Mouse (Mus musculus) layer of hippocampus, postnatal 10 days (tissue): ENCODE results near the gene Dydc2. TPM values are rescaled to one million over a fixed set of nuclear protein-coding genes. Genes with fewer than 3 reads are reported as not detected.

Experiments
- DNase-seq, 2 experiments: peaks; one replicate each; pipeline ENCODE4 v3.0.0; 2021; ENCODE audit warnings: low spot score in 2 of 2
- total RNA-seq, 2 experiments: library from RNA; stranded (reverse); gene quantifications; 2 replicates each; pipeline ENCODE4 v1.2.3; 2021

The Dydc2 gene
- total RNA-seq, 2 experiments from 2014 or later: 0.71 to 1.2 TPM

GRCm38 (mm10) chr14:41047402-41047801 is 21.6 kb downstream of the Dydc2 start:
- no peak for DNase-seq

- peak; percentile 63 to 68 for DNase-seq
Observed at GRCm38 (mm10) chr14:41035146-41035798, 33.7 kb downstream of the Dydc2 start.

- peak; percentile 85 to 89 for DNase-seq
Observed at GRCm38 (mm10) chr14:41033135-41034110, 35.6 kb downstream of the Dydc2 start.

GRCm38 (mm10) chr14:41030989-41031513 is 38.0 kb downstream of the Dydc2 start:
- no peak for DNase-seq

DNA sequence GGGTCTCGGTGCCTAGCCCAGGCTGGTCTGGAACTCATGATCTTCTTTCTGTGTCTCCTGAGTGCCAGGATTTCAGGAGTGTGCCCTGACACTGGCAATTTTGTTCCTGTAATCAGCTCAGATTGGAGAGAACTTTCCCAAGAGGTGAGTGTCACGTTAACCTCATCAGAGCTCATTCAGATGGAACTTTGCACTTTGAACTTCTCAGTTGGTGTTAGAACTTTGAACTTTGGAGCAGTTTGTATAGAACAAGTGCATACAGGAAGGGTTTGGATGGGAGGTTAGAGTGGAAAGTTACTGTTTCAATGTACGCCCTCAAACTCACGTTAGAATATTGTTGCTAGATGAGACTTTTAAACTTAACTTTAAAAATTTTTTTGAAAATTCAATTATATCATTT is 39.7 kb downstream of the Dydc2 start:
- no peak for DNase-seq

DNA sequence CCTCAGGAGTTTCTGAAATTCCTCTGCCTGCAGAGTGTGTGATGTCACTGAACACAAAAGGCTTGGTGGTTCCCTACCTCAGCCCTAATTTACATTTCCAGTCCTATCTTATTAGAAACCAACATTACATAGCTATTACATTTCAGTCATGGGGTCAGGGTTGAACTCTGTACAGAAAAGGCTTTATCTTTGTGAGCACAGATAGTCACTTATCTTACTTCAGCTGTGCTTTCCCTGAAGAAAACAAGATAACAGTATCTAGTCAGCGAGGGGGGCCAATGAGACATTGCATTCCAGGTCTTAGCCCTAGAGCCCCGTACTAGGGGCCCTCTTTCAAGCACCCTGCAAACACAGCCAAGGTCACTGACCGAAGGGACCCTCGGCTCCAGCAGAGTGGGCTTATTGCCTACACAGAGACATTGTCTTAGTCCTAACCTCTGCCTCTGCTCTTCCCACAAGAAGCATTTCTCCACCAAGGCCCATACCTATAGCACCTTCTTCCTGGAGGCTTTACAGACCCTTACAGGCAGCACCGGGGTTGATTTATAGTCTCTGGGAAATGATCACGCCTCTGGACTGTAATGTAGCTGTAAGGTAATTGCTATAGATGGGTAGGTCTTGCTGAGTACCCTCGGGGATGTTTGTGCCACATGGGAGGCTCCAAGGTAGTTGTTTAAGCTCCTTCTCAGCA is 43.3 kb downstream of the Dydc2 start:
- no peak for DNase-seq

DNA sequence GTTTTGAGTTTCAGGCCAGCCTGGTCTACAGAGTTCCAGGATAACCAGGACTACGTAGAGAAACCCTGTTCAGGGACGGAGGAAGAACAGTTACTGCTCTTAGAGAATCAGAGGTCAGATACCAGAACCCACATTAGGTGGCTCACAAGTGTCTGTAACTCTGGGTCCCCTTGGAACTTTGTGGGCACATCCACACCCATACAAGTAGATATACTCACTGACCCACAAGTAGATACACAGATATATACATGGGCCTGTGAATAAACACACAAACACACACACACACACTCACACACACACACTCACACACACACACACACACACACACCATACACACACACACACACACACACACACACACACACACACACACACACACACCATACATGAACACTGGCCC is 43.9 kb downstream of the Dydc2 start:
- DNase-seq: no peak

DNA sequence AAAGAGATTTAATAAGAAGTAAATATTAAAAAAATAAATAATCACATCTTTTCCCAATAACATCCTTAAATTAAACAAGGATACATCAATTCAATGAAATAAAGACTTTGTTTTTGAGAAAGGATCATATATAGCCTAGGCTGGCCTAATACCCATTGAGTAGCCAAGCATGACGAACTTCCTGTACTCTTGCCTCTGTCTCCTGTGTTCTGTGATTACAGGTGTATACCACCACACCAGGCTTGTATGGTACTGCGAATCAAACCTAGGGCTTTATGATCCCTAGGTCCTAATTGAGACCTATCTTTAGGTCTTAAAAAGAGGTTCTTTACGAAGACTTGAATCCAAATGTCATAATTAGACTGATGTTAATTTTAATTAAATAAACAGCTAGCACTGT is 47.8 kb downstream of the Dydc2 start:
- DNase-seq: no peak

DNA sequence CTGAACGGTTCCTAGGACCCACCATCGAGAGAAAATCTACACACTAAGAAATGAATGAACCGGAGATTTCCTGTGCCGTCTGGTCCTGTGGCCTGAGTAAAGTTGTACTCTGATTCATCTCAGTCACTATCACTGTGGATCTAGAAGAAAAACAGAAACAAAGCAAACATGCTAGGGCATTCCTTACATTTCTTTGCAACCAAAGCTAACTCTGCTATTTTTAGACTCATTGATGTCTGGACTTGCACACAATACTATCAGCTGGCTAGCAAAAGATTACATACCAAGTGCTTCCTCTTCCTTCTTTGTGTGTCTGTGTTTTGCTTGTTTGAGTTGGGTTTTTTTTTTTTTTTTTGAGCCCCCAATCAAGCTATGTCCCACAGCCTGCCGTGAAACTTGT is 51.5 kb downstream of the Dydc2 start:
- no peak for DNase-seq

DNA sequence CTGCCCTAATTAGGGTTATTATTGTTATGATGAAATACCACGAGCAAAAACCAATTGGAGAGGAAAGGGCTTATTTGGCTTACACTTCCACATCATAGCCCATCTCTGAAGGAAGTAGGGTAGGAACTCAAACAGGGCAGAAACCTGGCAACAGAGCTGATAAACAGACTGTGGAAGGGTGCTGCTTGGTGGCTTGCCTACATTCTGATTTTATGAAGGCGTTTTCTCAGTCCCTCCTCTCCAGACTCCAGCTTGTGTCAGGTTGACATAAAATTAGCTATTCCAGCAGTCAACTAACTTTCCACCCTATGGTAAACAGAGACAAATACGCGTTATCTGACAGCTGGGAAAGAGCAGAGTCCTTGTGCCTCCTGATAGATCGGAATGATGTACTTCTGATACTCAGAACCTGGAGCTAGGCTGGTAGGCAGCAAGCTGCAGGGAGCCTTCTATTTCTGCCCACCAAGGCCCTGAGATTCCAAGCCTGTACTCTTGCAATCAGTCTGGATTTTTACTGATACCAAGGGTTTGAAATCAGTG is 54.2 kb downstream of the Dydc2 start:
- no peak for DNase-seq

DNA sequence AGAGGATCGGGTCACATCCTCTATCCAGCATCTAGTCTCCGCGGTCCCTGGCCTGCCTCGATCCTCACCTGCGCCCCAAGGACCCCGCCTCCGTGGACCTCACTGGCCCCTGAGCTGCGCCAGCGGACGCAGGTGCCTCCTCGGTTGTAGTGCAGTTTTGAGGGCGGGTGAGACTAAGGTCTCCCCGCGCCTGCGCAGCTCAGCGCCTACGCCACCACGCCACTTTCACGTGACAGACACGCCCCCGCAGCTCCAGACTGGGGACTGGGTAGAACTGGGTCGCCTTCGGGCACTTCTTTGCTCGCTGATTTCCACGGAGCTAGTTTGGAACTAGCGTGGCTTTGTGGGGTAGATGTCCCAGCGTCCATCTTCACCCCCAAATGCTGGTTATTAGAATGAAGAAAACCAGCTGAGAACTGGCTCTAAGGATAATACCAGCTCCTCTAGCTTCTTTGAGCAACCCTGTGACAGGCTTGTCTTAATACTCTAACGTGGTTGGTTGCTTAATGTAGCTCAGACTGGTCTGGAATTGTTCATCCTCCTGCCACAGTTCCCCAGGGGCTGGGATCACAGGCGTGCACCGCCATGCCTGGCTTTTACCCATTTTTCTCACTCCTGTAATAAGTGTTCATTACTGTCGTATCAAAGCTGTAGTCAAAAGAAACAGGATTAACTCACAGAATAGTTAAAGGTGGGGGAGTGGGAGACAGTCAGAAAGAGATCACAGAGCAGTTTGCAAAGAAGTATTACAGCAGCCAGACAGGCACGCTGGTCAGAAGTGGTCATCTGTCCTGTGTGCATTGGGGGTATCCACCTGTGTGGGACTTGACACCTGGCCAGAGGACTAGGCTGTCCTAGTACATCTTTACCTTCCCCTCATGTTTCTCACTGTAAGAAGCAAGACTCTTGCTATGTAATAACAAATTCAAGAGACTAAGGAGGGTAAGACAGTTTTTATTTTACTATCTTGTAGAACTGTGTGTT is 55.1 kb downstream of the Dydc2 start, which contains the start of gene Fam213a:
TSS of gene Fam213a (minus strand) at position 159 of the 984 bp plus-strand sequence.
- DNase-seq: peak; percentile 91 to 94

DNA sequence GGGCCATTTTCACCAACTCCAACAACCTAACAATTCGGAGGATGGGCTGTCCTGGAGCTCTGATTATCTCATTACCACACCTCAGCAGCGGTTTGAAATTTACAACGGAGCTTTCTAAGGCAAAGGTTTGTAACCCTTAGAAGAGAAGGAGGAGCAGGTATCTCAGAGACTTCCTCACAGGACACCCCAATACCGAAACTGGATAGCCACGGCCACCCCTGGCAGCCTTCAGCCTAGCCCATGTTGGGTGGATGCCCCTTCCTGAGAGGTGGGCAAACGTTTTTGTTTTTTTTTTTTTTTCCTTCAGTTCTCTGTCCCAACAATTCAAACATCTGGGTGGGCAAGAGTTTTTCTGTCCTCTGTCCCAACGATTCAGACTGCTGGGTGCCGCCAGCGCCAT is 55.9 kb downstream of the Dydc2 start:
- no peak for DNase-seq

DNA sequence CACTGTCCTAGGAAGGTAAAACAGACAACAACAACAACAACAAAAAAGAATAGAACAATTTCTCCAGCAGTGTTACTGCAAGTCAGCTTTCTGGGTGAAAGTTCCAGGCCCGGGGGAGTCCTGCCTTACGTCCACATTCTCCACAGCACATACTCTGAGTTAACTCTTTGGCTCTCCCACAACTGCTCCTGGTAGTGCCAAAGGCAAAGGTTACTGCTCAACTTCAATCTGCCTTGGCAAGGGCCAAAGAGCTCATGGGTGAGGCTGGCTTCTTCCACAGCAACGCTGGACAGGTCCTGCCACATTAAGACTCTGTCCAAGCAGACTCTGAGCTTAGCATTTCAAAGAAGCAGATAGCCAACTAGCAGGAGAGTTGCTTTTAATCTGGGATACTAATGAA is 57.1 kb downstream of the Dydc2 start:
- DNase-seq: no peak

GRCm38 (mm10) chr14:41008138-41008537 is 60.9 kb downstream of the Dydc2 start:
- no peak for DNase-seq

DNA sequence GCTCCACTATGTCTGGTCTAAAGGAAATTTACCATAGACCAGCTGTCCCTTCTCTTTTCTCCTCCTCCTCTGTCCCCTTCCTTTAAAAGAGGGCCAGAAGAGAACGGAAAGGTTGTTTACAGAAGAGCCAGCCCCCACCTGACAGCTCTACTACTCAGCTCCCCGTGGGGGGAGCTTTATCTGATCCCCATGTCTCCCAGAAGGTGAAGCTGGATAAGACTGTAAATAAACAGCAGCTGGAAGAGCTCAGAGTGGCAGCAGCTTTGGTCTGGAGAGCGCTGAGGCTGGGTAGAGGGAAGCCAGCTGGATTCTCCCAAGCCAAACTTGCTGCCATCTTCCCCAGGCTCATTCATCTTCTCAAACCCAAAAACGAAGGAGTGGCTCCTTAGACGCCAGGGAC is 61.4 kb downstream of the Dydc2 start:
- no peak for DNase-seq

DNA sequence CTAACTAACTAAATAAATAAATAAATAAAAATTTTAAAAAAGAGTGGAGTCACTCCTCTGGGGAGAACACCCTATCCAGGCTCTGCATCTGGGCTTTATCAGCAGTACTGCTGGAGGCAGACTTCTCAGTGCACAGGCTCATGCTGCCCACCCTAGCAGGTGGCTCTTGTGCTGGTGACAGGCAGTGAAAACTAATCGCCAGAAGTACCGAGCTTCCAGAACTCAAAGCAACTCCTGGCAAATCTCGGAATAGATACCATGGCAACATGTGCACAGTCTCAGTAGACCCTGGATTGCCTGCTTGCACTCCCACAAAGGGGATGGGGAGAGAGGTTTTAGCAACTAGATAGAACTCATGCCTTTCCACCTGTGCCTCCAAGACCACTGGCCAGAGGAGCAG is 62.1 kb downstream of the Dydc2 start:
- DNase-seq: peak in 1 of 2 experiments; percentile 33

DNA sequence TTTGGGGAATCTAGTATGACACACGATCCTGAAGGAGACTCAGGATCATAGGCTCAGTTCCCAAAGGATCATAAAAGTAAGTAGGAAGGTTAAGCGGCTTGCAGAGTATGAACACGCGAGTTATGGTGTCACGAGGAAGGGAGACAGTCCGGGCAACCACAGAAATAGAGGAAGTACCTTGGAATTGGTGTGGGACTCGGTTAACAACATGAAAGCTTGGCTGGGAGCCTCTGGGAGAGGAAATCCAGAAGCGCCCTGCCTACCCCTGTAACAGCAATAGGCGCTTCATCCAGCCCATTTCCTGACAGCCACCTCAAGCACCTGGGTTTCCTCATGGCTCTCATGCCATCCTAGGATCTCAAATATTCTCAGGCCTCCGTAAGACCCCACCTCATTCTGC is 62.7 kb downstream of the Dydc2 start:
- no peak for DNase-seq

DNA sequence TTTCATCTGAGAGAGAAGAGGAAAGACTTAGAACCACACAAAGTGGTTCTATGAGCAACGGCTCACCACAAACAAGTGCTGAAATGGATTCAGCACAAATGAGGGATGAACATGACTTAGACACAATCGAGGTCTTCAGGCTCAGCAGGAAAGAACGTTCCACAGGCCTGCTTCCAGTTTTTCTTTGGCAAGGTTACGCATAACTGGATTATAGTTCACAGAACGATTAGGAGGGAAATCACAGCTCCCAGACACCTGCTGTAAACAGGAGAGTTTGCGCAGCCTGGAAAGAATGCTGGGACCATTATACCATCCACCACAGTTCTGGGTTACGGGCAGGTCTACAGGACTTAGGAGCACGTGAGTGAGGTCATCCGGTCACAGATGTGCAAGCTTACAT is 63.3 kb downstream of the Dydc2 start:
- DNase-seq: no peak

- DNase-seq: peak in 1 of 2 experiments; percentile 52
Observed at GRCm38 (mm10) chr14:41004201-41005141, 64.5 kb downstream of the Dydc2 start.
